Mouse (Mus musculus) spleen, adult 12 weeks (tissue): Measurements from ENCODE around the gene Hmga1.

Source experiments
- DNase-seq: peaks from one replicate; pipeline ENCODE4 v3.0.0; 2022; ENCODE audit warnings: low spot score

The Hmga1 gene

GRCm38 (mm10) chr17:27560926-27561480 is 4.7 kb downstream of the Hmga1 start:
- no peak for DNase-seq

- DNase-seq, result no peak
Observed at GRCm38 (mm10) chr17:27561809-27562526, 5.7 kb downstream of the Hmga1 start.

GRCm38 (mm10) chr17:27563771-27564244 is 7.5 kb downstream of the Hmga1 start:
- DNase-seq, result no peak

GRCm38 (mm10) chr17:27564391-27565162 is 8.3 kb downstream of the Hmga1 start:
- no peak for DNase-seq

- peak; percentile 95 for DNase-seq
Observed at GRCm38 (mm10) chr17:27565163-27565941, 9.1 kb downstream of the Hmga1 start, which contains the start of gene AI413582. Gene AI413582 (minus strand): TSS chr17:27565756.

GRCm38 (mm10) chr17:27565942-27566267 is 9.6 kb downstream of the Hmga1 start:
- no peak for DNase-seq

GRCm38 (mm10) chr17:27568228-27568627 is 11.9 kb downstream of the Hmga1 start:
- DNase-seq, result no peak

GRCm38 (mm10) chr17:27571315-27571714 is 15.0 kb downstream of the Hmga1 start:
- DNase-seq, result no peak

GRCm38 (mm10) chr17:27573772-27574320 is 17.5 kb downstream of the Hmga1 start:
- no peak for DNase-seq

GRCm38 (mm10) chr17:27574470-27575115 is 18.3 kb downstream of the Hmga1 start:
- no peak for DNase-seq

GRCm38 (mm10) chr17:27575116-27575776 is 18.9 kb downstream of the Hmga1 start:
- no peak for DNase-seq

- no peak for DNase-seq
Observed at GRCm38 (mm10) chr17:27576056-27576455, 19.8 kb downstream of the Hmga1 start.

GRCm38 (mm10) chr17:27577468-27577867 is 21.2 kb downstream of the Hmga1 start:
- no peak for DNase-seq

GRCm38 (mm10) chr17:27578487-27578886 is 22.2 kb downstream of the Hmga1 start:
- DNase-seq, result no peak

GRCm38 (mm10) chr17:27579816-27580215 is 23.5 kb downstream of the Hmga1 start:
- DNase-seq, result no peak

- DNase-seq, result no peak
Observed at GRCm38 (mm10) chr17:27580392-27581068, 24.2 kb downstream of the Hmga1 start.

- no peak for DNase-seq
Observed at GRCm38 (mm10) chr17:27583185-27583894, 27.0 kb downstream of the Hmga1 start.

- no peak for DNase-seq
Observed at GRCm38 (mm10) chr17:27586661-27587060, 30.4 kb downstream of the Hmga1 start.

GRCm38 (mm10) chr17:27587252-27587651 is 31.0 kb downstream of the Hmga1 start:
- DNase-seq, result no peak

GRCm38 (mm10) chr17:27588231-27588630 is 31.9 kb downstream of the Hmga1 start:
- DNase-seq, result no peak
